Mouse (Mus musculus) small intestine, adult 2 months (tissue): Measurements from ENCODE around the gene Rad51b.

Experiments
- CTCF ChIP-seq: fragments of 200-500 bp; IDR thresholded peaks from 2 replicates; pipeline ENCODE4 v1.5.1; 2012; ENCODE audit warnings: low read depth, mild to moderate bottlenecking, control low read depth, inconsistent platforms, low read length, moderate library complexity, mixed read lengths; ENCODE audit not compliant: insufficient replicate concordance, insufficient read length; ENCODE audit errors: extremely low read depth
- POLR2A ChIP-seq: fragments of 200-500 bp; IDR thresholded peaks from 2 replicates; pipeline ENCODE4 v1.6.1; 2012; ENCODE audit warnings: low read depth, mild to moderate bottlenecking, control low read depth, inconsistent platforms, low read length, moderate library complexity

DNA sequence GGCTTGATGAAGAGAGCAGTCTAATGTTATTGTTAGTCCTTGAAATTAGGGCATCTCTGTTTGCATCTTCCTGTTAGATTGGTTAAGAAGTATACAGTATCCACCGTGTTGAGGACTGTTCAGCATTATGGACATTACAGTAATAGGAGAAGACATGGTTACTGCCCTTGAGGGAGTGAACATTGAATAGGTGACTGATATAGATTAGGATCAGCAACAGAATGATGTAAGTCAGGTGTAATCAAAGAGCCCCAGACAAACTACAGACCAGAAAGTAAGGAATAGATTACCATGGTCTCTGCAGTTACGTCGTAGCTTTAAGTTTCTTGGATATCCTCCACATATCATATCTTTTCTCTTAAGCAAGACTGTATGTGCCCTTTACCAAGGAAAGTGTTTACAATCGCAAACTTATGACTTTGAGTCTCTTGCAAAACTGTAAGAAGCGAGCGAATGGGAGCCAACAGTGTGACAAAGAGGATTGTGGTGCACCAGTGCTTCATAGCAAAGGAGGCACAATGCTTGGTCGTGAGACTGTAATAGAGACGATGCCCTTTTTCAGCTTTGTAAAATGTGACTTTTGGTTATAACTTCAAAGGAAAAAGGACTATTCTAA is 263.1 kb downstream of the Rad51b start:
- TF ChIP-seq CTCF = no peak
- TF ChIP-seq POLR2A = no peak
